Comparison of ENCODE assay signal across 21 mouse cellular contexts in genomic region chr15:83560941-83561477, GRCm38 (mm10). TPM values are rescaled to one million over a fixed set of nuclear protein-coding genes. Genes with fewer than 3 reads are reported as not detected.
DNase-seq lines count a peak whose midpoint lies in the region; ATAC-seq and TF ChIP-seq lines count a peak whose summit lies in the region.
"Had no signal": no experiment of that assay in that cellular context is flagged by ENCODE, and none has a peak within 500 bp of the region (broad histone marks: within the 10 kb centered on the region; RNA-seq: fewer than 3 reads in every experiment).

No protein-coding gene starts in this region.

- TF ChIP-seq CTCF in MEL (IDR thresholded peaks at IDR 0.05 in 2 of 3, conservative IDR thresholded peaks at IDR 0.05 in 1 of 3; ENCODE audit: control insufficient read depth in 1 of 3, insufficient read depth in 1 of 3, low read depth in 2 of 3, low read length in 3 of 3, poor library complexity in 1 of 3, severe bottlenecking in 1 of 3) = no peak

- H3K9me3 ChIP-seq in liver, embryonic 12.5 days (replicated peaks) = no peaks in the 10 kb centered on the region
- H3K9me3 ChIP-seq in MEL (replicated peaks; ENCODE audit: insufficient read depth, low read length) = no peaks in the 10 kb centered on the region
- H3K9me3 ChIP-seq in liver, embryonic 16.5 days (replicated peaks; ENCODE audit: control insufficient read depth, low read length) = no peaks in the 10 kb centered on the region
- H3K9me3 ChIP-seq: embryonic facial prominence, embryonic 10.5 days; forebrain, embryonic 13.5 days; heart, embryonic 12.5 days; hindbrain, embryonic 10.5 days had no signal

- DNase-seq in liver (no peak), MEL (ENCODE audit: low read depth, low spot score) (peak; percentile 41)
- no peak for DNase-seq in T-cell, adult 2 months (ENCODE audit: low spot score)
- DNase-seq in lung, postnatal 4 days = no peak
- DNase-seq in adrenal gland, postnatal 25 days = no peak
- DNase-seq: adrenal gland, adult 8-10 months; cerebellum, adult 11-12 months; cerebellum, adult 9-10 months; cerebellum, postnatal 25 days; forebrain, postnatal 0 days; gastrocnemius, adult 2 months; gastrocnemius, postnatal 25 days; heart, adult 18-20 months had no signal

- TF ChIP-seq RAD21 in MEL (IDR thresholded peaks at IDR 0.05; ENCODE audit: low read depth, low read length) = no peak

- no peak overlapping the region for H3K9ac ChIP-seq in liver, embryonic 12.5 days
- H3K9ac ChIP-seq in MEL (ENCODE audit: control insufficient read depth, low read depth, low read length, poor library complexity, severe bottlenecking) = peak overlapping the region; percentile 16; the same call in 1 of the 2 replicates
- no peak overlapping the region for H3K9ac ChIP-seq in liver, embryonic 16.5 days (ENCODE audit: low read depth, low read length)
- H3K9ac ChIP-seq: forebrain, embryonic 13.5 days; forebrain, postnatal 0 days; heart, embryonic 12.5 days; hindbrain, embryonic 14.5 days had no signal

- peak in 1 of 2 experiments; percentile 7; a peak in 1 of 4 replicates for TF ChIP-seq EP300 in MEL (IDR thresholded peaks at IDR 0.05; ENCODE audit: low read depth in 1 of 2, low read length in 2 of 2)

- peaks cover 2% of the 10 kb centered on the region; the same call in 1 of the 2 replicates for H3K79me2 ChIP-seq in MEL (ENCODE audit: control insufficient read depth, insufficient read depth, low read length, poor library complexity)

- peak overlapping the region; percentile 59; the same call in 1 of the 2 replicates for H3K27ac ChIP-seq in liver, embryonic 12.5 days
- H3K27ac ChIP-seq in MEL (ENCODE audit: control insufficient read depth, low read depth, low read length) = no peak overlapping the region; the same call in 1 of the 2 replicates
- peak overlapping the region; percentile 15; the same call in 1 of the 2 replicates for H3K27ac ChIP-seq in liver, embryonic 16.5 days (ENCODE audit: low read length)
- H3K27ac ChIP-seq: embryonic facial prominence, embryonic 10.5 days; forebrain, embryonic 13.5 days; gastrocnemius, adult 2 months; hindbrain, embryonic 10.5 days; hindbrain, embryonic 14.5 days had no signal

- no peaks in the 10 kb centered on the region for H3K27me3 ChIP-seq in liver, embryonic 12.5 days (replicated peaks)
- H3K27me3 ChIP-seq in MEL (ENCODE audit: control insufficient read depth in 1 of 2, insufficient read depth in 2 of 2, low read length in 2 of 2) = no peaks in the 10 kb centered on the region
- H3K27me3 ChIP-seq in liver, embryonic 16.5 days (ENCODE audit: control insufficient read depth, insufficient read depth, low read depth, low read length) = no peaks in the 10 kb centered on the region
- H3K27me3 ChIP-seq: heart, embryonic 12.5 days had no signal

- ATAC-seq in liver, embryonic 12.5 days = no peak
- ATAC-seq in liver, embryonic 16.5 days (ENCODE audit: low read depth) = no peak
- ATAC-seq in megakaryocyte progenitor cell, adult 5-6 weeks (replicated peaks; ENCODE audit: poor library complexity) = peak; percentile 21
- ATAC-seq: forebrain, embryonic 13.5 days; forebrain, postnatal 0 days had no signal

- H3K4me2 ChIP-seq in liver, embryonic 12.5 days = no peak overlapping the region
- no peak overlapping the region for H3K4me2 ChIP-seq in liver, embryonic 16.5 days (ENCODE audit: low read depth, low read length)
- H3K4me2 ChIP-seq: forebrain, embryonic 13.5 days; heart, embryonic 12.5 days; hindbrain, embryonic 14.5 days had no signal

- peaks cover 52% of the 10 kb centered on the region for H3K4me1 ChIP-seq in liver, embryonic 12.5 days
- peaks cover 9 to 29% of the 10 kb centered on the region in 2 experiments for H3K4me1 ChIP-seq in MEL (ENCODE audit: control insufficient read depth in 1 of 2, insufficient read depth in 2 of 2, low read length in 2 of 2)
- H3K4me1 ChIP-seq in liver, embryonic 16.5 days (ENCODE audit: control insufficient read depth, low read depth, low read length) = peaks cover 30% of the 10 kb centered on the region

- H3K4me3 ChIP-seq in liver, embryonic 12.5 days = no peak overlapping the region
- H3K4me3 ChIP-seq in MEL (ENCODE audit: control insufficient read depth in 1 of 2, insufficient read depth in 1 of 2, low read depth in 2 of 2, low read length in 2 of 2) = no peak overlapping the region
- no peak overlapping the region for H3K4me3 ChIP-seq in liver, embryonic 16.5 days (ENCODE audit: low read depth, low read length)
- H3K4me3 ChIP-seq: embryonic facial prominence, embryonic 10.5 days; forebrain, embryonic 13.5 days; gastrocnemius, adult 2 months; heart, embryonic 12.5 days; hindbrain, embryonic 10.5 days had no signal

- no peak for TF ChIP-seq POLR2A in MEL (IDR thresholded peaks at IDR 0.05; ENCODE audit: control insufficient read depth in 1 of 2, insufficient read depth in 1 of 2, low read depth in 1 of 2, low read length in 2 of 2, poor library complexity in 1 of 2)

- 21% methylated on average over 5 of the region's 5 CpGs for WGBS in liver, embryonic 12.5 days (ENCODE audit: insufficient replicate concordance)
- WGBS in liver, embryonic 16.5 days (ENCODE audit: insufficient replicate concordance) = 22% methylated on average over 5 of the region's 5 CpGs

- no peaks in the 10 kb centered on the region for H3K36me3 ChIP-seq in liver, embryonic 12.5 days
- H3K36me3 ChIP-seq in MEL (ENCODE audit: control insufficient read depth in 1 of 2, insufficient read depth in 2 of 2, low read length in 2 of 2) = peaks cover 0 to 13% of the 10 kb centered on the region in 2 experiments; a peak in 2 of 4 replicates
- no peaks in the 10 kb centered on the region for H3K36me3 ChIP-seq in liver, embryonic 16.5 days (ENCODE audit: control insufficient read depth, insufficient read depth)
- H3K36me3 ChIP-seq: embryonic facial prominence, embryonic 10.5 days; heart, embryonic 12.5 days; hindbrain, embryonic 10.5 days had no signal

TF ChIP-seq in MEL, 35 proteins besides CTCF, POLR2A, EP300 and RAD21:
- no peak for TF ChIP-seq POLR2AphosphoS5 (IDR thresholded peaks at IDR 0.05; ENCODE audit: borderline replicate concordance, low read depth, low read length)
- TF ChIP-seq ETS1 (IDR thresholded peaks at IDR 0.05; ENCODE audit: low read depth, low read length) = no peak
- TF ChIP-seq ZNF384 (IDR thresholded peaks at IDR 0.05; ENCODE audit: low read depth, low read length) = peak; percentile 53; the same call in 1 of the 2 replicates
- TF ChIP-seq HCFC1 (IDR thresholded peaks at IDR 0.05; ENCODE audit: low read depth, low read length) = 0 out of 2 replicates have a peak, but pooled peaks have one; percentile 18

RNA-seq across cellular contexts. Expression of gene Tspo, which starts 2.4 kb away (rescaled TPM):
- polyA plus RNA-seq in liver, embryonic 12.5 days (2016; fragmentation: Nextera tagmentation; extraction: Ambion mirVana) = 186 and 192 TPM in 2 replicates
- 61.3 and 80.0 TPM in 2 replicates for total RNA-seq in MEL (2012; rRNA removed)
- 10 to 100 TPM in 1 of 2 experiments, not detected in 1; 66.5 TPM for polyA plus RNA-seq in MEL (2012; ENCODE audit: insufficient read depth in 1 of 2, insufficient read length in 2 of 2, low read depth in 1 of 2, low replicate concordance in 2 of 2, missing spikeins in 1 of 2)
- 179 and 184 TPM in 2 replicates for polyA plus RNA-seq in liver, embryonic 16.5 days (2015; fragmentation: Nextera tagmentation; extraction: Ambion mirVana)
- total RNA-seq in megakaryocyte progenitor cell, adult 5-6 weeks (2015) = 123 and 129 TPM in 2 replicates
- 70.4 and 103 TPM in 2 replicates for total RNA-seq in megakaryocyte progenitor cell, adult 5-6 weeks (2017)
- 381 and 451 TPM in 2 replicates for total RNA-seq in adrenal gland, postnatal 25 days (2021)

RNA-seq across cellular contexts. Expression of gene Mcat, which starts 2.6 kb away (rescaled TPM):
- polyA plus RNA-seq in liver, embryonic 12.5 days (2016; fragmentation: Nextera tagmentation; extraction: Ambion mirVana) = 27.1 and 28.1 TPM in 2 replicates
- total RNA-seq in MEL (2012; rRNA removed) = 32.6 and 35.9 TPM in 2 replicates
- 10 to 100 TPM in 1 of 2 experiments, not detected in 1; 28.8 TPM for polyA plus RNA-seq in MEL (2012; ENCODE audit: insufficient read depth in 1 of 2, insufficient read length in 2 of 2, low read depth in 1 of 2, low replicate concordance in 2 of 2, missing spikeins in 1 of 2)
- 12.0 and 13.1 TPM in 2 replicates for polyA plus RNA-seq in liver, embryonic 16.5 days (2015; fragmentation: Nextera tagmentation; extraction: Ambion mirVana)
- 13.2 and 17.6 TPM in 2 replicates for total RNA-seq in megakaryocyte progenitor cell, adult 5-6 weeks (2015)
- total RNA-seq in megakaryocyte progenitor cell, adult 5-6 weeks (2017) = 15.3 and 16.3 TPM in 2 replicates
- 32.9 and 44.8 TPM in 2 replicates for total RNA-seq in adrenal gland, postnatal 25 days (2021)

RNA-seq across cellular contexts. Expression of gene Ttll12, which starts 33.9 kb away (rescaled TPM):
- 62.7 and 64.0 TPM in 2 replicates for polyA plus RNA-seq in liver, embryonic 12.5 days (2016; fragmentation: Nextera tagmentation; extraction: Ambion mirVana)
- 41.9 and 43.9 TPM in 2 replicates for total RNA-seq in MEL (2012; rRNA removed)
- polyA plus RNA-seq in MEL (2012; ENCODE audit: insufficient read depth in 1 of 2, insufficient read length in 2 of 2, low read depth in 1 of 2, low replicate concordance in 2 of 2, missing spikeins in 1 of 2) = 10 to 100 TPM in 1 of 2 experiments, not detected in 1; 76.5 TPM
- 31.8 and 33.2 TPM in 2 replicates for polyA plus RNA-seq in liver, embryonic 16.5 days (2015; fragmentation: Nextera tagmentation; extraction: Ambion mirVana)
- total RNA-seq in megakaryocyte progenitor cell, adult 5-6 weeks (2015) = 17.0 and 20.8 TPM in 2 replicates
- total RNA-seq in megakaryocyte progenitor cell, adult 5-6 weeks (2017) = 10.9 and 11.6 TPM in 2 replicates
- total RNA-seq in adrenal gland, postnatal 25 days (2021) = 33.1 and 33.7 TPM in 2 replicates

RNA-seq across cellular contexts. Expression of gene Bik, which starts 34.3 kb away (rescaled TPM):
- polyA plus RNA-seq in liver, embryonic 12.5 days (2016; fragmentation: Nextera tagmentation; extraction: Ambion mirVana) = 2.2 and 2.7 TPM in 2 replicates
- 5.1 and 7.6 TPM in 2 replicates for total RNA-seq in MEL (2012; rRNA removed)
- 10 to 100 TPM in 1 of 2 experiments, not detected in 1; 10.2 TPM for polyA plus RNA-seq in MEL (2012; ENCODE audit: insufficient read depth in 1 of 2, insufficient read length in 2 of 2, low read depth in 1 of 2, low replicate concordance in 2 of 2, missing spikeins in 1 of 2)
- polyA plus RNA-seq in liver, embryonic 16.5 days (2015; fragmentation: Nextera tagmentation; extraction: Ambion mirVana) = 1.8 TPM in 2 replicates
- 0.15 TPM in 1 of 2 replicates, not detected in the other for total RNA-seq in megakaryocyte progenitor cell, adult 5-6 weeks (2015)
- total RNA-seq in megakaryocyte progenitor cell, adult 5-6 weeks (2017) = 0.25 TPM in 1 of 2 replicates, not detected in the other
- total RNA-seq in adrenal gland, postnatal 25 days (2021) = 3.9 and 4.3 TPM in 2 replicates
- total RNA-seq: forebrain, postnatal 0 days had no signal

RNA-seq across cellular contexts. Expression of gene Ttll1, which starts 50.3 kb away (rescaled TPM):
- 9.6 and 10.0 TPM in 2 replicates for polyA plus RNA-seq in liver, embryonic 12.5 days (2016; fragmentation: Nextera tagmentation; extraction: Ambion mirVana)
- 3.4 and 4.4 TPM in 2 replicates for total RNA-seq in MEL (2012; rRNA removed)
- polyA plus RNA-seq in MEL (2012; ENCODE audit: insufficient read depth in 1 of 2, insufficient read length in 2 of 2, low read depth in 1 of 2, low replicate concordance in 2 of 2, missing spikeins in 1 of 2) = 10 to 100 TPM in 1 of 2 experiments, not detected in 1; 14.1 TPM
- 4.3 and 4.7 TPM in 2 replicates for polyA plus RNA-seq in liver, embryonic 16.5 days (2015; fragmentation: Nextera tagmentation; extraction: Ambion mirVana)
- total RNA-seq in megakaryocyte progenitor cell, adult 5-6 weeks (2015) = 6.2 and 7.6 TPM in 2 replicates
- total RNA-seq in megakaryocyte progenitor cell, adult 5-6 weeks (2017) = 2.0 and 4.9 TPM in 2 replicates
- total RNA-seq in adrenal gland, postnatal 25 days (2021) = 6.2 and 9.0 TPM in 2 replicates
